Mouse (Mus musculus): ENCODE results near the gene Chrng. TPM values are rescaled to one million over a fixed set of nuclear protein-coding genes. Genes with fewer than 3 reads are reported as not detected.
A peak's percentile ranks its signal among the peaks of the same experiment; 100 is the strongest.

The Chrng gene
- polyA plus RNA-seq, 1 experiment from 2014 or later = 0.36 TPM

DNA sequence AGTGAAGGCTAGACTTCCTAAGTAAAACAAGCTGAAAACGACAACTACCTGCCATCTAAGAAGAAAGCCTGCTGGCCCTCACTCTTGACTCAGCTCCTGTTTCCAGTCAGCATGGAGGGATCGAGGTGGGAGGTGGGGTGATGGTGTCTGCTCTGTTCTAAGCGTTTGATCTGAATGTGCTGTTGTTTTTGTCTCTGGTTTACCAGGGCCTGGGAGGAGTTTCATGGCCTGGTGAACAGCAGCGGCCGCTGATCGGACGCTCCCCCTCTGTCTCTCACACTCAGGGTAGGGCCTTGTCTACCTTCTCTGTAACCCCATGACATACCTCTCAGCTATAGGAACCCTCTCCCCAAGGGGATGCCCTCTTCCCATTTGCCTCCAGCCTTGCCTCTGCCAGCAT, 27.7 kb downstream of the Chrng start:
- no peak for ATAC-seq (ENCODE audit: low FRiP score, low TSS enrichment)
- TF ChIP-seq CTCF (IDR thresholded peaks at IDR 0.05; ENCODE audit: low read depth) (no peak), EP300 (optimal IDR thresholded peaks at IDR 0.05) (no peak)
- Histone ChIP-seq H3K27me3 (ENCODE audit: control insufficient read depth, insufficient read depth, low read length) (no peaks in the 10 kb centered on the region), H3K4me2 (replicated peaks; ENCODE audit: low read depth) (no peak overlapping the region), H3K4me3 (ENCODE audit: low read depth, low read length) (no peak overlapping the region), H3K36me3 (ENCODE audit: control insufficient read depth, insufficient read depth, low read length) (peaks cover 23% of the 10 kb centered on the region; the same call in 1 of the 2 replicates), H3K9ac (ENCODE audit: low read length) (no peak overlapping the region), H3K27ac (replicated peaks) (no peak overlapping the region), H3K4me1 (replicated peaks; ENCODE audit: control insufficient read depth, insufficient read depth) (no peaks in the 10 kb centered on the region), H3K9me3 (ENCODE audit: control insufficient read depth, low read length) (no peaks in the 10 kb centered on the region)
- DNase-seq (ENCODE audit: low spot score) = no peak
- WGBS = 85% methylated on average over 7 of the region's 7 CpGs

DNA sequence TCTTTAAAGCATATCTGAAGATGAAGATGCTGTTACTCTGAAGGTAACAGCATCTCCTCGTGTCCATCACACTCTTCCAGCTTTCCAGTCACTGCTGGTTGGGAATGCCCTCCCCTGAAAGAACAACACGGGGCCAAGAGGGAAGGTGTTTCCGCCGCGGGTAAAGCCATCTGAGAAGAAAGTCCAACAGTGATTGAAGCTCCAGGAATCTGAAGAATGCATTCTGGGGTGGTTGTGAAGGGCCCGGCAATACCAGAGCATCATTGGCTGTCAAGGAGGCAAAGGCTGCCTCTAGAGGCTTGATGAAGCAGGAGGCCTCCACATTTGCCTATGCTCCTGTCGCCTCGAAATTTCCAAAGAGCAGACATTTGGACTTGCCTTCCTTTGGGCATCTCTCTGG, 34.6 kb downstream of the Chrng start:
- no peak overlapping the region for H3K27ac ChIP-seq (replicated peaks)
- H3K4me1 ChIP-seq (replicated peaks; ENCODE audit: control insufficient read depth, insufficient read depth) = no peaks in the 10 kb centered on the region
- ATAC-seq (ENCODE audit: low FRiP score, low TSS enrichment) (no peak), DNase-seq (ENCODE audit: low spot score) (no peak)
- no peak overlapping the region for H3K9ac ChIP-seq (ENCODE audit: low read length)
- no peak overlapping the region for H3K4me3 ChIP-seq (ENCODE audit: low read depth, low read length)
- no peaks in the 10 kb centered on the region for H3K9me3 ChIP-seq (ENCODE audit: control insufficient read depth, low read length)
- peaks cover 3% of the 10 kb centered on the region; the same call in 1 of the 2 replicates for H3K36me3 ChIP-seq (ENCODE audit: control insufficient read depth, insufficient read depth, low read length)
- H3K4me2 ChIP-seq (replicated peaks; ENCODE audit: low read depth) = no peak overlapping the region
- WGBS = 51% methylated on average over 8 of the region's 8 CpGs
- H3K27me3 ChIP-seq (ENCODE audit: control insufficient read depth, insufficient read depth, low read length) = no peaks in the 10 kb centered on the region
- TF ChIP-seq EP300 (optimal IDR thresholded peaks at IDR 0.05) (no peak), CTCF (IDR thresholded peaks at IDR 0.05; ENCODE audit: low read depth) (no peak)

DNA sequence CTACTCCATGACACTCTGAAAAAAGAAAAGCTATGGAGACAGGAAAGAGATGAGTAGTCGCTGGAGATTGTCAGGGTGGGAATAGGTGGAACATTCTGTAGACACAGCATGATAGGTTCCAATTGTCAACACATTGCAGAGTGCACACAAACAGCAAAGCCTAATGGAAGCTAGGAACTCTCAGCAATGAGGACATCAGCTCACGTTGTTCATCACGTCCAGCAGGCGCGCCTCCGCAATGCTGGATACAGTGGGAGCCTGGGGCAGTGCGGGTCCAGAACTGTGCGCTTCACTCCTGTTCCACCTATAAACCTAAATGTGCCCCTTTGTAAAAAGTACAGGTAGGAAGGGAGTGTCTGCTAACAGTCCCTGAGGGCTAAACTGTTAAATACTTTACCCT, 38.6 kb downstream of the Chrng start:
- H3K4me1 ChIP-seq (replicated peaks; ENCODE audit: control insufficient read depth, insufficient read depth) = no peaks in the 10 kb centered on the region
- no peak for DNase-seq (ENCODE audit: low spot score)
- no peak overlapping the region for H3K4me3 ChIP-seq (ENCODE audit: low read depth, low read length)
- WGBS = 87% methylated on average over 8 of the region's 8 CpGs
- H3K36me3 ChIP-seq (ENCODE audit: control insufficient read depth, insufficient read depth, low read length) = peaks cover 3% of the 10 kb centered on the region; the same call in 1 of the 2 replicates
- H3K27me3 ChIP-seq (ENCODE audit: control insufficient read depth, insufficient read depth, low read length) = no peaks in the 10 kb centered on the region
- no peak overlapping the region for H3K4me2 ChIP-seq (replicated peaks; ENCODE audit: low read depth)
- no peaks in the 10 kb centered on the region for H3K9me3 ChIP-seq (ENCODE audit: control insufficient read depth, low read length)
- no peak for ATAC-seq (ENCODE audit: low FRiP score, low TSS enrichment)
- no peak for TF ChIP-seq EP300 (optimal IDR thresholded peaks at IDR 0.05)
- no peak for TF ChIP-seq CTCF (IDR thresholded peaks at IDR 0.05; ENCODE audit: low read depth)
- H3K27ac ChIP-seq (replicated peaks) = no peak overlapping the region
- H3K9ac ChIP-seq (ENCODE audit: low read length) = no peak overlapping the region

DNA sequence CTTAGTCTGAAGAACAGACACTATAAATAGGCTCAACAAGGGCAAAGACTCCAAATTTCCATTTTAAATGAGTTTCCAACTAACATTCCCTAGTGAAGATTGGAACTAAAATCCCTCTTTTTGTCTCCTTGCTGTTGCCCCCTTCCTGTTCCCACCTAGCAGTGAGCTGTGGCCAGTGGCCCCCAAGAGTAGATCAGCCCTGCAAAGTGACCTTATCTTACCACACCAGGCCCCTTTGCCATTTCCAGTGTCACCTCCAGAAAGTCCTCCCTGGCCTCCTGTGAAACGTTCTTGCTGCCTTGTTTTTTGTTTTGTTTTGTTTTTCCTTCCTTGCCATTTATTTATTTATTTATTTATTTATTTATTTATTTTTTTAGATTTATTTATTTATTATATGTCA, 41.0 kb downstream of the Chrng start:
- no peak overlapping the region for H3K27ac ChIP-seq (replicated peaks)
- TF ChIP-seq CTCF (IDR thresholded peaks at IDR 0.05; ENCODE audit: low read depth) = no peak
- no peak for TF ChIP-seq EP300 (optimal IDR thresholded peaks at IDR 0.05)
- H3K4me1 ChIP-seq (replicated peaks; ENCODE audit: control insufficient read depth, insufficient read depth) = no peaks in the 10 kb centered on the region
- H3K4me2 ChIP-seq (replicated peaks; ENCODE audit: low read depth) = no peak overlapping the region
- 15% methylated on average over 1 of the region's 1 CpGs for WGBS
- no peaks in the 10 kb centered on the region for H3K27me3 ChIP-seq (ENCODE audit: control insufficient read depth, insufficient read depth, low read length)
- H3K9me3 ChIP-seq (ENCODE audit: control insufficient read depth, low read length) = no peaks in the 10 kb centered on the region
- DNase-seq (ENCODE audit: low spot score) = no peak
- H3K9ac ChIP-seq (ENCODE audit: low read length) = no peak overlapping the region
- no peak for ATAC-seq (ENCODE audit: low FRiP score, low TSS enrichment)
- H3K36me3 ChIP-seq (ENCODE audit: control insufficient read depth, insufficient read depth, low read length) = no peaks in the 10 kb centered on the region
- no peak overlapping the region for H3K4me3 ChIP-seq (ENCODE audit: low read depth, low read length)

DNA sequence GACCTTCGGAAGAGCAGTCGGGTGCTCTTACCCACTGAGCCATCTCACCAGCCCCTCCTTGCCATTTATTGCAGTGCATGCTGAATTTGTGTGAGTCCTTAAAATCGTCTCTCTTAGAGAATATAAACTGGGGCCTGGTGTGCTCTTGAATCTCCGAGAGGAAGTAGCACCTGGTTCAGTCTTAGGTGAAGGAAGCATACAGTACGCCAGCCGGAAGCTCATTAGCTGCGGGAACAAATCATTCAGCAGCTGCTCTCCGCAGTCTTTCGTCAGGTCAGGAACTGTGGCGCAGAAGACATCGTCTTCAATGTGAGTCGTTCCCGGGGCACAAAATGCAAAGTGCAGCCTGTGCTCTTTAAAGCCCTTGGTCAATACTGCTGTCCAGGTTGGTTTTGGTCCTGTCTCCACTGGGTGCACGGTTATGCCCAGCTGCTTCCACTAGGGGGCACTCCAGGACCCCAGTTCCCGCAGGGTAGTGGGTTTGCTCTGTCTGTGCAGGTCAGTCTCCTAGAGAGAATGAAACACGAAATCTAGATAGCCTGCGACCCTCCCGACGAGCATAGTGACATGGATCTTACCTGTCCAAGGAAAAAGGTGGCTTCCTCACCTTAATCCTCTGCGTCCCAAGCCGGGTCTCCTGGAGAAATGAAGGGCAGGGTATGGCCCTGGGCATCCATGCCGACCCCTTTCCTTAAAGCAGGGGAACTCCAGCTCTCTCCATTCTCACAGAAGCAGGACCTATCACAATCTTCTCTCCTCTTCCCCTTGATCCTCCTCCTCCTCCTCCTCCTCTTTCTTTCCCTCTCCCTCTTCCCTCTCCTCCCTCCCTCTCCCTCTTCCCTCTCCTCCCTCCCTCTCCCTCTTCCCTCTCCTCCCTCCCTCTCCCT, 41.7 kb downstream of the Chrng start:
- Histone ChIP-seq H3K4me2 (replicated peaks; ENCODE audit: low read depth) (peak overlapping the region; percentile 14; the same call in 1 of the 2 replicates), H3K9me3 (ENCODE audit: control insufficient read depth, low read length) (no peaks in the 10 kb centered on the region), H3K4me3 (ENCODE audit: low read depth, low read length) (no peak overlapping the region), H3K36me3 (ENCODE audit: control insufficient read depth, insufficient read depth, low read length) (no peaks in the 10 kb centered on the region), H3K27me3 (ENCODE audit: control insufficient read depth, insufficient read depth, low read length) (no peaks in the 10 kb centered on the region), H3K27ac (replicated peaks) (no peak overlapping the region), H3K4me1 (replicated peaks; ENCODE audit: control insufficient read depth, insufficient read depth) (no peaks in the 10 kb centered on the region), H3K9ac (ENCODE audit: low read length) (no peak overlapping the region)
- ATAC-seq (ENCODE audit: low FRiP score, low TSS enrichment) (peak; percentile 85), DNase-seq (ENCODE audit: low spot score) (peak; percentile 76)
- 25% methylated on average over 22 of the region's 22 CpGs for WGBS
- TF ChIP-seq EP300 (optimal IDR thresholded peaks at IDR 0.05) (no peak), CTCF (IDR thresholded peaks at IDR 0.05; ENCODE audit: low read depth) (peak; percentile 93)

DNA sequence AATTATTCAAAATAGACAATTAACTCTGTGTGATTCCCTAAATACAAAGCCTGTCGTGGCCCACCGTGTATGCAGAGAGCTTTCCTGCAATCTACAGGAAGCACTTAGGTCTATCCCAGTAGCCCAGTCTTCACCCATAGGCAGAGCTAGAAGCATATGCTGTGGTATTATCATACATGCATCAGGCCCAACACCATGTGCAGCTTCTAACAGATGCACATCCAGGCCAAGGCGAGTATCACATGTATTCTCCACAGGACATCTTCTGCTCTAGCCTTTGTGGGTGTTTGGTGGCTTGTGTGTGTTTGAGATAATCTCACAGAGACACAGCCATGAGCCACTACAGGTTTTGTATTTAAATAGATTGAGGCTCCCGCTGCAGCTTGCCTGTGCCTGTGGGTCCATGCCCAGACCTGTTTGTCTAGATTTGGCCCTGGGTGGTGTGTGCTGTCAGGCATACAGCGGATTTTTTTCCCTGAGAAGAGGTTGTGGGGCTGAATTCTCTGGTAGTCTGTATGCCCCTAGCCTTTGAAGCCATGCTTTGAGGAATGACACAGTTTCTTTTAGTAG, 47.7 kb downstream of the Chrng start:
- 51% methylated on average over 5 of the region's 5 CpGs for WGBS
- no peak overlapping the region for H3K27ac ChIP-seq (replicated peaks)
- H3K9me3 ChIP-seq (ENCODE audit: control insufficient read depth, low read length) = no peaks in the 10 kb centered on the region
- no peak for DNase-seq (ENCODE audit: low spot score)
- ATAC-seq (ENCODE audit: low FRiP score, low TSS enrichment) = no peak
- H3K4me2 ChIP-seq (replicated peaks; ENCODE audit: low read depth) = no peak overlapping the region
- no peaks in the 10 kb centered on the region for H3K36me3 ChIP-seq (ENCODE audit: control insufficient read depth, insufficient read depth, low read length)
- no peak overlapping the region for H3K9ac ChIP-seq (ENCODE audit: low read length)
- no peaks in the 10 kb centered on the region for H3K4me1 ChIP-seq (replicated peaks; ENCODE audit: control insufficient read depth, insufficient read depth)
- TF ChIP-seq CTCF (IDR thresholded peaks at IDR 0.05; ENCODE audit: low read depth) (no peak), EP300 (optimal IDR thresholded peaks at IDR 0.05) (no peak)
- H3K27me3 ChIP-seq (ENCODE audit: control insufficient read depth, insufficient read depth, low read length) = no peaks in the 10 kb centered on the region
- H3K4me3 ChIP-seq (ENCODE audit: low read depth, low read length) = no peak overlapping the region
